Mouse (Mus musculus): ENCODE measurements at regions not wholly inside any gene's neighbourhood (a gene's known extent, or its start where the extent isn't known, plus 50 kb on each side); places are given as distances from the start of the nearest gene placed in this dataset.
A peak's percentile ranks its signal among the peaks of the same experiment; 100 is the strongest.

- no peak for DNase-seq
Measured at GRCm38 (mm10) chr1:157964461-157964860, 391.7 kb downstream of the Brinp2 start.

GRCm38 (mm10) chr1:157969635-157970111 is 386.5 kb downstream of the Brinp2 start:
- DNase-seq = no peak

GRCm38 (mm10) chr1:157973373-157974232 is 382.5 kb downstream of the Brinp2 start:
- DNase-seq = no peak

- no peak for DNase-seq
Measured at GRCm38 (mm10) chr1:157974656-157975055, 381.5 kb downstream of the Brinp2 start.

GRCm38 (mm10) chr1:158019161-158019560 is 337.0 kb downstream of the Brinp2 start:
- peak; percentile 38 for DNase-seq

GRCm38 (mm10) chr1:158039756-158040155 is 316.4 kb downstream of the Brinp2 start:
- no peak for DNase-seq

GRCm38 (mm10) chr1:158040334-158040733 is 315.8 kb downstream of the Brinp2 start:
- DNase-seq = no peak

GRCm38 (mm10) chr1:158052644-158053043 is 303.5 kb downstream of the Brinp2 start:
- DNase-seq = no peak

- no peak for DNase-seq
Measured at GRCm38 (mm10) chr1:158054961-158055360, 301.2 kb downstream of the Brinp2 start.

- DNase-seq = no peak
Measured at GRCm38 (mm10) chr1:158056994-158057630, 299.0 kb downstream of the Brinp2 start.

GRCm38 (mm10) chr1:158057789-158058188 is 298.3 kb downstream of the Brinp2 start:
- DNase-seq = no peak

- DNase-seq = no peak
Measured at GRCm38 (mm10) chr1:158061995-158062394, 294.1 kb downstream of the Brinp2 start.

- DNase-seq = no peak
Measured at GRCm38 (mm10) chr1:158082181-158082580, 273.9 kb downstream of the Brinp2 start.

- no peak for DNase-seq
Measured at GRCm38 (mm10) chr1:158085856-158086255, 270.3 kb downstream of the Brinp2 start.

- no peak for DNase-seq
Measured at GRCm38 (mm10) chr1:158097500-158097899, 258.6 kb downstream of the Brinp2 start.

- DNase-seq = no peak
Measured at GRCm38 (mm10) chr1:158119708-158120107, 236.4 kb downstream of the Brinp2 start.

- no peak for DNase-seq
Measured at GRCm38 (mm10) chr1:158124902-158125301, 231.2 kb downstream of the Brinp2 start.

GRCm38 (mm10) chr1:158126272-158126671 is 229.9 kb downstream of the Brinp2 start:
- DNase-seq = no peak

- no peak for DNase-seq
Measured at GRCm38 (mm10) chr1:158129243-158129770, 226.8 kb downstream of the Brinp2 start.

- DNase-seq = peak; percentile 21
Measured at GRCm38 (mm10) chr1:158147525-158147924, 208.6 kb downstream of the Brinp2 start.

GRCm38 (mm10) chr1:158148035-158148434 is 208.1 kb downstream of the Brinp2 start:
- DNase-seq = no peak

GRCm38 (mm10) chr1:158161111-158161510 is 195.0 kb downstream of the Brinp2 start:
- no peak for DNase-seq

- no peak for DNase-seq
Measured at GRCm38 (mm10) chr1:158161533-158161932, 194.6 kb downstream of the Brinp2 start.
